In genomic region chr4:154213586-154213985, GRCm38 (mm10) we compare ENCODE assay signal across 10 mouse cellular contexts. TPM values are rescaled to one million over a fixed set of nuclear protein-coding genes. Genes with fewer than 3 reads are reported as not detected.
A peak's percentile ranks its signal among the peaks of the same experiment; 100 is the strongest.
DNase-seq lines count a peak whose midpoint lies in the region; ATAC-seq and TF ChIP-seq lines count a peak whose summit lies in the region.
"Had no signal": no experiment of that assay in that cellular context is flagged by ENCODE, and none has a peak within 500 bp of the region (broad histone marks: within the 10 kb centered on the region; RNA-seq: fewer than 3 reads in every experiment).

No protein-coding gene starts in this region.

- H3K36me3 ChIP-seq in heart, embryonic 11.5 days (ENCODE audit: control insufficient read depth, insufficient read depth, low read length): no peaks in the 10 kb centered on the region
- no peaks in the 10 kb centered on the region for H3K36me3 ChIP-seq in lung, embryonic 15.5 days
- H3K36me3 ChIP-seq in hindbrain, embryonic 13.5 days: no peaks in the 10 kb centered on the region

- H3K27me3 ChIP-seq in heart, embryonic 11.5 days (ENCODE audit: control insufficient read depth, insufficient read depth, low read length): 0 out of 2 replicates have a peak, but pooled peaks cover 7% of the 10 kb centered on the region
- H3K27me3 ChIP-seq in lung, embryonic 15.5 days: no peaks in the 10 kb centered on the region
- no peaks in the 10 kb centered on the region for H3K27me3 ChIP-seq in hindbrain, embryonic 13.5 days

- no peaks in the 10 kb centered on the region for H3K9me3 ChIP-seq in heart, embryonic 11.5 days (replicated peaks; ENCODE audit: control insufficient read depth, low read length)
- H3K9me3 ChIP-seq in lung, embryonic 15.5 days: no peaks in the 10 kb centered on the region
- no peaks in the 10 kb centered on the region for H3K9me3 ChIP-seq in hindbrain, embryonic 13.5 days

- intact Hi-C loops in left cerebral cortex, adult 2 months (cut with DNase I): no loop called here

- TF ChIP-seq CTCF in left cerebral cortex, adult 2 months (IDR thresholded peaks at IDR 0.05): no peak

- peaks cover 14% of the 10 kb centered on the region for H3K4me1 ChIP-seq in heart, embryonic 11.5 days (ENCODE audit: control insufficient read depth, insufficient read depth, low read length)
- peaks cover 13% of the 10 kb centered on the region for H3K4me1 ChIP-seq in lung, embryonic 15.5 days
- H3K4me1 ChIP-seq in hindbrain, embryonic 13.5 days (replicated peaks): peaks cover 15% of the 10 kb centered on the region

- peak; percentile 62 to 73 for DNase-seq in cerebellum, postnatal 14 days
- DNase-seq in cerebellum, postnatal 36 days: no peak
- DNase-seq in R1 (ENCODE audit: low read depth, low spot score): peak; percentile 27
- no peak for DNase-seq in right cerebral cortex, postnatal 36 days (ENCODE audit: low spot score in 2 of 2)
- DNase-seq in left cerebral cortex, adult 2 months (ENCODE audit: extremely low spot score in 1 of 2, low spot score in 2 of 2): no peak
- DNase-seq: kidney, postnatal 10 days had no signal

- no peak overlapping the region for H3K9ac ChIP-seq in heart, embryonic 11.5 days (ENCODE audit: low read depth, low read length)
- no peak overlapping the region for H3K9ac ChIP-seq in lung, embryonic 15.5 days
- no peak overlapping the region for H3K9ac ChIP-seq in hindbrain, embryonic 13.5 days
- H3K9ac ChIP-seq: liver, embryonic 14.5 days had no signal

- peak; percentile 38; the same call in 1 of the 2 replicates for ATAC-seq in heart, embryonic 11.5 days (replicated peaks; ENCODE audit: insufficient number of reproducible peaks, low FRiP score, low TSS enrichment)
- ATAC-seq in lung, embryonic 15.5 days (ENCODE audit: borderline replicate concordance, extremely low read depth, low FRiP score, low TSS enrichment): peak; percentile 33; the same call in 1 of the 2 replicates
- no peak for ATAC-seq in hindbrain, embryonic 13.5 days (ENCODE audit: low FRiP score)

- 37% methylated on average over 7 of the region's 7 CpGs for WGBS in heart, embryonic 11.5 days (ENCODE audit: insufficient replicate concordance)
- 35% methylated on average over 7 of the region's 7 CpGs for WGBS in lung, embryonic 15.5 days
- WGBS in hindbrain, embryonic 13.5 days: 80% methylated on average over 7 of the region's 7 CpGs

- no peak overlapping the region for H3K4me3 ChIP-seq in heart, embryonic 11.5 days (ENCODE audit: low read depth, low read length)
- no peak overlapping the region for H3K4me3 ChIP-seq in lung, embryonic 15.5 days
- H3K4me3 ChIP-seq in hindbrain, embryonic 13.5 days: no peak overlapping the region
- no peak overlapping the region for H3K4me3 ChIP-seq in left cerebral cortex, adult 2 months

- H3K4me2 ChIP-seq in heart, embryonic 11.5 days: no peak overlapping the region
- H3K4me2 ChIP-seq in lung, embryonic 15.5 days: no peak overlapping the region
- no peak overlapping the region for H3K4me2 ChIP-seq in hindbrain, embryonic 13.5 days

- H3K27ac ChIP-seq in heart, embryonic 11.5 days (ENCODE audit: low read depth, low read length): no peak overlapping the region
- H3K27ac ChIP-seq in lung, embryonic 15.5 days: no peak overlapping the region; the same call in 1 of the 2 replicates
- H3K27ac ChIP-seq in hindbrain, embryonic 13.5 days: no peak overlapping the region
- no peak overlapping the region for H3K27ac ChIP-seq in left cerebral cortex, adult 2 months
- H3K27ac ChIP-seq: liver, embryonic 14.5 days had no signal

RNA-seq across cellular contexts. Expression of gene Megf6, which starts 43.1 kb away (rescaled TPM):
- 8.6 and 8.8 TPM in 2 replicates for polyA plus RNA-seq in heart, embryonic 11.5 days (2014; fragmentation: Nextera tagmentation; extraction: Ambion mirVana)
- 20.9 and 23.3 TPM in 2 replicates for polyA plus RNA-seq in lung, embryonic 15.5 days (2015; fragmentation: Nextera tagmentation; extraction: Ambion mirVana)
- 9.6 and 10.2 TPM in 2 replicates for polyA plus RNA-seq in hindbrain, embryonic 13.5 days (2015; fragmentation: Nextera tagmentation; extraction: Ambion mirVana)
- total RNA-seq in left cerebral cortex, adult 2 months (2021): 1 to 10 TPM; 4.3 to 5.5 TPM

RNA-seq across cellular contexts. Expression of gene Tprgl, which starts 53.1 kb away (rescaled TPM):
- polyA plus RNA-seq in heart, embryonic 11.5 days (2014; fragmentation: Nextera tagmentation; extraction: Ambion mirVana): 125 and 135 TPM in 2 replicates
- 141 and 143 TPM in 2 replicates for polyA plus RNA-seq in lung, embryonic 15.5 days (2015; fragmentation: Nextera tagmentation; extraction: Ambion mirVana)
- polyA plus RNA-seq in hindbrain, embryonic 13.5 days (2015; fragmentation: Nextera tagmentation; extraction: Ambion mirVana): 160 and 169 TPM in 2 replicates
- total RNA-seq in left cerebral cortex, adult 2 months (2021): 100 to 1,000 TPM; 162 to 168 TPM

Comparison
In these comparisons a context has a peak if more than half of its experiments do, and no peak if none do; other contexts are left out.
1. DNase-seq: peak in cerebellum, postnatal 14 days (2 of 2) and R1 (single experiment); none in cerebellum, postnatal 36 days (0 of 2), right cerebral cortex, postnatal 36 days (0 of 2) and left cerebral cortex, adult 2 months (0 of 2).